Mouse (Mus musculus): ENCODE data around the gene Gm49405.

GRCm38 (mm10) chr19:3964030-3964429 lies 36.4 kb upstream of the Gm49405 start:
- no peak for TF ChIP-seq POLR2A (IDR thresholded peaks at IDR 0.05; ENCODE audit: extremely low read depth, insufficient read depth, low read length)
- no peak for TF ChIP-seq CTCF (IDR thresholded peaks at IDR 0.05; ENCODE audit: extremely low read depth, insufficient read depth, low read length)

Data from cortical plate, adult 2 months (tissue).